Mouse (Mus musculus): ENCODE results near the gene Fam114a1.

The Fam114a1 gene

GRCm38 (mm10) chr5:64969861-64970771 lies at the start of gene Fam114a1:
Gene Fam114a1 (plus strand): TSS chr5:64970071.
- peak; percentile 80 for DNase-seq (ENCODE audit: low spot score)

- no peak for DNase-seq (ENCODE audit: low spot score)
These were observed 46.9 kb upstream of the Fam114a1 start for GRCm38 (mm10) chr5:64922891-64923381.

- no peak for DNase-seq (ENCODE audit: low spot score)
These were observed 37.7 kb upstream of the Fam114a1 start for GRCm38 (mm10) chr5:64932215-64932614.

GRCm38 (mm10) chr5:64932775-64933174 lies 37.1 kb upstream of the Fam114a1 start:
- no peak for DNase-seq (ENCODE audit: low spot score)

GRCm38 (mm10) chr5:64951486-64951885 lies 18.4 kb upstream of the Fam114a1 start:
- DNase-seq (ENCODE audit: low spot score) = no peak

GRCm38 (mm10) chr5:64954931-64955330 lies 14.9 kb upstream of the Fam114a1 start:
- DNase-seq (ENCODE audit: low spot score) = no peak

GRCm38 (mm10) chr5:64958991-64959842 lies 10.7 kb upstream of the Fam114a1 start:
- no peak for DNase-seq (ENCODE audit: low spot score)

GRCm38 (mm10) chr5:64959843-64960230 lies 10.0 kb upstream of the Fam114a1 start, which contains the start of gene Tlr6:
Gene Tlr6 (minus strand): TSS chr5:64960097.
- no peak for DNase-seq (ENCODE audit: low spot score)

- no peak for DNase-seq (ENCODE audit: low spot score)
These were observed 8.9 kb upstream of the Fam114a1 start for GRCm38 (mm10) chr5:64960857-64961391.

- DNase-seq (ENCODE audit: low spot score) = no peak
These were observed 6.6 kb upstream of the Fam114a1 start for GRCm38 (mm10) chr5:64963271-64963670.

- DNase-seq (ENCODE audit: low spot score) = no peak
These were observed 6.1 kb upstream of the Fam114a1 start for GRCm38 (mm10) chr5:64963735-64964134.

- peak; percentile 50 for DNase-seq (ENCODE audit: low spot score)
These were observed 660 bp upstream of the Fam114a1 start for GRCm38 (mm10) chr5:64968961-64969860.

GRCm38 (mm10) chr5:64975121-64975520 lies 5.2 kb downstream of the Fam114a1 start:
- DNase-seq (ENCODE audit: low spot score) = no peak

- no peak for DNase-seq (ENCODE audit: low spot score)
These were observed 7.3 kb downstream of the Fam114a1 start for GRCm38 (mm10) chr5:64977128-64977527.

GRCm38 (mm10) chr5:64985971-64986370 lies 16.1 kb downstream of the Fam114a1 start:
- DNase-seq (ENCODE audit: low spot score) = no peak

GRCm38 (mm10) chr5:64989940-64990339 lies 20.1 kb downstream of the Fam114a1 start:
- DNase-seq (ENCODE audit: low spot score) = no peak

GRCm38 (mm10) chr5:64992540-64992939 lies 22.7 kb downstream of the Fam114a1 start:
- DNase-seq (ENCODE audit: low spot score) = no peak

- no peak for DNase-seq (ENCODE audit: low spot score)
These were observed 25.5 kb downstream of the Fam114a1 start for GRCm38 (mm10) chr5:64995408-64995807.

GRCm38 (mm10) chr5:65002940-65003824 lies 33.3 kb downstream of the Fam114a1 start:
- DNase-seq (ENCODE audit: low spot score) = no peak

GRCm38 (mm10) chr5:65003946-65004535 lies 34.2 kb downstream of the Fam114a1 start:
- DNase-seq (ENCODE audit: low spot score) = no peak

All from yolk sac, embryonic 10.5 days (tissue).